Mouse (Mus musculus) liver, embryonic 12.5 days (tissue): Measurements from ENCODE around the gene Trim21. TPM values are rescaled to one million over a fixed set of nuclear protein-coding genes. Genes with fewer than 3 reads are reported as not detected.

Experiments
- polyA plus RNA-seq: library from polyadenylated mRNA; unstranded; fragments of >200 nt; fragmentation: Nextera tagmentation; extraction: Ambion mirVana; gene quantifications from 2 replicates; pipeline ENCODE4 v1.2.1, GENCODE M21; 2016

The Trim21 gene
- polyA plus RNA-seq, 1 experiment from 2014 or later, result 0.49 TPM

Other genes with a start within 250 kb of the Trim21 start
- gene Rrm1, start 123.8 kb downstream of the Trim21 start, polyA plus RNA-seq, result 254 and 266 TPM in 2 replicates
- 0.33 and 0.41 TPM in 2 replicates for gene Olfr543, start 83.8 kb downstream of the Trim21 start, polyA plus RNA-seq
- gene Olfr544, start 77.2 kb downstream of the Trim21 start, polyA plus RNA-seq, result 0.04 and 0.19 TPM in 2 replicates
- not detected in 2 replicates for gene Olfr545, start 65.9 kb downstream of the Trim21 start, polyA plus RNA-seq
- gene Olfr547, start 30.7 kb downstream of the Trim21 start, polyA plus RNA-seq, result not detected in 2 replicates
- gene Olfr548-ps1, start 24.6 kb downstream of the Trim21 start, polyA plus RNA-seq, result not detected in 2 replicates
- gene Olfr549, start 15.6 kb downstream of the Trim21 start, polyA plus RNA-seq, result not detected in 2 replicates
- gene Olfr550, start 6.0 kb upstream of the Trim21 start, polyA plus RNA-seq, result not detected in 2 replicates
- gene Olfr551, start 26.4 kb upstream of the Trim21 start, polyA plus RNA-seq, result not detected in 2 replicates
- not detected in 2 replicates for gene Olfr552, start 32.3 kb upstream of the Trim21 start, polyA plus RNA-seq
- gene Olfr553, start 52.7 kb upstream of the Trim21 start, polyA plus RNA-seq, result not detected in 2 replicates
- gene Olfr554, start 72.9 kb upstream of the Trim21 start, polyA plus RNA-seq, result not detected in 2 replicates
- not detected in 2 replicates for gene Olfr555, start 93.3 kb upstream of the Trim21 start, polyA plus RNA-seq
- not detected in 2 replicates for gene Olfr556, start 99.4 kb upstream of the Trim21 start, polyA plus RNA-seq
- gene Trim68, start 121.8 kb upstream of the Trim21 start, polyA plus RNA-seq, result 2.2 and 2.7 TPM in 2 replicates
- gene Olfr557, start 130.4 kb upstream of the Trim21 start, polyA plus RNA-seq, result not detected in 2 replicates
- not detected in 2 replicates for gene Olfr558, start 136.7 kb upstream of the Trim21 start, polyA plus RNA-seq
- gene Olfr33, start 153.6 kb upstream of the Trim21 start, polyA plus RNA-seq, result not detected in 2 replicates
- gene Olfr559, start 162.0 kb upstream of the Trim21 start, polyA plus RNA-seq, result not detected in 2 replicates
- not detected in 2 replicates for gene Olfr560, start 193.9 kb upstream of the Trim21 start, polyA plus RNA-seq
- not detected in 2 replicates for gene Olfr78, start 194.0 kb upstream of the Trim21 start, polyA plus RNA-seq
- not detected in 2 replicates for gene Olfr561, start 205.7 kb upstream of the Trim21 start, polyA plus RNA-seq
- not detected in 2 replicates for gene Olfr564, start 238.0 kb upstream of the Trim21 start, polyA plus RNA-seq